Mouse (Mus musculus): ENCODE results near the gene 6720489N17Rik. TPM values are rescaled to one million over a fixed set of nuclear protein-coding genes. Genes with fewer than 3 reads are reported as not detected.
"Not testable (repeated sequence)": the region's sequence is repeated elsewhere in the genome, so short reads cannot be mapped to it uniquely, and the experiment has no call there.

The 6720489N17Rik gene
- polyA plus RNA-seq (2012; rRNA removed), result 0.19 and 0.36 TPM in 2 replicates

DNA sequence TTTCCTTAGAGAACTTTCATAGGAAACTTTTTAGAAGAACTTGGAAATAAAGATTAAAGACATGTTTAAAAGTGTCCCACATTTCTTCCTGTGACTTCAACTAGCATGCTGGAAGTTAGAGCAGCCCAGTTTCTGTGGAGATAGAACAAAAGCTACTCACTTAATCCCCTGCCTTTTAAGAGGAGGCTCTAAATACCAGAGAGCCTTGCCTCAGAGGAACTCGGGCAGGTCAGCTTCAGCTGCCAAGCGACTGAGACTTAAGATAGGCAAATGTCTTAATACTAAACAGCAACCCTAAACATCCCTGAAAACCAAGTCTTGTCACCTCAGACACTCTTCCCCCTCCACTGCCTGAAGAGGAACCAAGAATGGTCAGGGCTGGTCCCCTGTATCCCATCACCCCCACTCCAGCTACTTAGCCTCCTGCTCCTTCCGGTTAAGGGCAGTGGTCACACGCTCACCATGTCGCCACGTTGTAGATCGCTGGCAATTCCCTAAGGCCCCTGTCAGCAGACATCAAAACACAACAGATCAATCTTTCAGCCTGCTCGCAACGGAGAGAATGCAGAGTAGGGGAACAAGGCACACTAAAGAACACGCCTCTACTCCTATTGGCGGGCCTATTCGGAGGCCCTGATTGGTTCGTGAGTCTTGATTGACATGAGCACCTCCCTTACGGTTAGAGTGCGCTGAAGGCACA is at the start of gene 6720489N17Rik:
Gene 6720489N17Rik (minus strand): TSS at position 606 of the 700 bp plus-strand sequence.
- peak; percentile 76 for DNase-seq (ENCODE audit: low read depth, low spot score)
- under 1% methylated on average over 15 of the region's 15 CpGs for WGBS

- DNase-seq (ENCODE audit: low read depth, low spot score), result no peak
- 16% methylated on average over 8 of the region's 8 CpGs for WGBS
These were observed 29.4 kb upstream of the 6720489N17Rik start for GRCm38 (mm10) chr13:62653369-62653743.

DNA sequence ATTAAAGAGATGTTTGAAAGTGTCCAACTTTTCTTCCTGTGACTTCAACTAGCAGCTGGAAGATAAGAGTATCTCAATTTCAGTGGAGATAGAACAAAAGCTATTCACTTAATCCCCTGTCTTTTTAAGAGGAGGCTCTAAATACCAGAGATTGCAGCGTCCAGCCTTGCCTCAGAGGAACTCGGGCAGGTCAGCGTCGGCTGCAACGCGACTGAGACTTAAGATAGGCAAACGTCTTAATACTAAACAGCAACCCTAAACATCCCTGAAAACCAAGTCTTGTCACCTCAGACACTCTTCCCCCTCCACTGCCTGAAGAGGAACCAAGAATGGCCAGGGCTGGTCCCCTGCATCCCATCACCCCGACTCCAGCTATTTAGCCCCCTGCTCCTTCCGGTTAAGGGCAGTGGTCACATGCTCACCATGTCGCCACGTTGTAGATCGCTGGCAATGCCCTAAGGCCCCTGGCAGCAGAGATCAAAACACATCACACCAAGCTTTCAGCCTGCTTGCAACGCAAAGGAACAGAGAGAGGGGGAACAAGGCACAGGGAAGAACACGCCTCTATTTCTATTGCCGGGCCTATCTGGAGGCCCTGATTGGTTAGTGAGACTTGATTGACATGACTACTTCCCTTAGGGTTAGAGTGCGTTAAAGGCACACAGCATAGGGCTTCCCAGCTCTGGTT is 28.8 kb upstream of the 6720489N17Rik start:
- DNase-seq (ENCODE audit: low read depth, low spot score), result peak; percentile 88
- WGBS, result 0% methylated on average over 16 of the region's 16 CpGs

DNA sequence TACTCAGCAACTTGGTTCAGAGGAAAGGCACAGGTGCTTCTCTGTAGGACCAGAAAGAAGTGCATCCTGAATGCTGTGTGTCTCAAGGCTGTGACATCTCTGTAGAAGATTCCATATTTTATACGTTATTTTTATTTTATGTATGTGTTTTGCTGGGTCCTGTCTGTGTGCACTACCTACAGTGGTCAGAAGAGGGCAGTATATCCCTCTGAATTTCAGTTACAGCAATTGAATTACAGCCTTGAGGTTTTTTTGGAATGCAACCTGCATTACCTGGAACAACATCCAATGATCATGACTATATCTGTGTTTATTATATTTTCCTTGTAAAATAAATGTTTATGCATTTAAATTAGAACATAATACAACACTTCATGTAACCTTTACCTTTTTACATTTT is 3.1 kb upstream of the 6720489N17Rik start:
- WGBS, result 23% methylated on average over 1 of the region's 1 CpGs
- DNase-seq (ENCODE audit: low read depth, low spot score), result peak; percentile 2

GRCm38 (mm10) chr13:62624277-62624665 is 289 bp upstream of the 6720489N17Rik start:
- 3% methylated on average over 7 of the region's 7 CpGs for WGBS
- DNase-seq (ENCODE audit: low read depth, low spot score), result peak; percentile 1

- 97% methylated on average over 4 of the region's 4 CpGs for WGBS
- DNase-seq (ENCODE audit: low read depth, low spot score), result not testable (repeated sequence)
These were observed 6.5 kb downstream of the 6720489N17Rik start for GRCm38 (mm10) chr13:62617449-62617848.

- 96% methylated on average over 4 of the region's 6 CpGs for WGBS
- DNase-seq (ENCODE audit: low read depth, low spot score), result not testable (repeated sequence)
These were observed 52.9 kb downstream of the 6720489N17Rik start, which contains the start of gene Zfp934 for GRCm38 (mm10) chr13:62571099-62571498. Gene Zfp934 (minus strand): TSS chr13:62571199.

DNA sequence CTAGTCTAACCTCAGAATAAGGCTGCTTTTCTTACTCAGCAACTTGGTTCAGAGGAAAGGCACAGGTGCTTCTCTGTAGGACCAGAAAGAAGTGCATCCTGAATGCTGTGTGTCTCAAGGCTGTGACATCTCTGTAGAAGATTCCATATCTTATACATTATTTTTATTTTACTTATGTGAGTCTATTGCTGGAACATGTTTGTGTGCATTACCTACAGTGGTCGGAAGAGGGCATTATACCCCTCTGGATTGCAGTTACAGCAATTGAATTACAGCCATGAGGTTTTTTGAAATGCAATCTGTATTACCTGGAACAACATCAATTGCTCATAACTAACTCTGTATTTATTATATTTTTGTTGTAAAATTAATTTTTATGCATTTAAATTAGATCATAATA is 62.3 kb downstream of the 6720489N17Rik start:
- not testable (repeated sequence) for DNase-seq (ENCODE audit: low read depth, low spot score)
- 0% methylated on average over 1 of the region's 1 CpGs for WGBS

DNA sequence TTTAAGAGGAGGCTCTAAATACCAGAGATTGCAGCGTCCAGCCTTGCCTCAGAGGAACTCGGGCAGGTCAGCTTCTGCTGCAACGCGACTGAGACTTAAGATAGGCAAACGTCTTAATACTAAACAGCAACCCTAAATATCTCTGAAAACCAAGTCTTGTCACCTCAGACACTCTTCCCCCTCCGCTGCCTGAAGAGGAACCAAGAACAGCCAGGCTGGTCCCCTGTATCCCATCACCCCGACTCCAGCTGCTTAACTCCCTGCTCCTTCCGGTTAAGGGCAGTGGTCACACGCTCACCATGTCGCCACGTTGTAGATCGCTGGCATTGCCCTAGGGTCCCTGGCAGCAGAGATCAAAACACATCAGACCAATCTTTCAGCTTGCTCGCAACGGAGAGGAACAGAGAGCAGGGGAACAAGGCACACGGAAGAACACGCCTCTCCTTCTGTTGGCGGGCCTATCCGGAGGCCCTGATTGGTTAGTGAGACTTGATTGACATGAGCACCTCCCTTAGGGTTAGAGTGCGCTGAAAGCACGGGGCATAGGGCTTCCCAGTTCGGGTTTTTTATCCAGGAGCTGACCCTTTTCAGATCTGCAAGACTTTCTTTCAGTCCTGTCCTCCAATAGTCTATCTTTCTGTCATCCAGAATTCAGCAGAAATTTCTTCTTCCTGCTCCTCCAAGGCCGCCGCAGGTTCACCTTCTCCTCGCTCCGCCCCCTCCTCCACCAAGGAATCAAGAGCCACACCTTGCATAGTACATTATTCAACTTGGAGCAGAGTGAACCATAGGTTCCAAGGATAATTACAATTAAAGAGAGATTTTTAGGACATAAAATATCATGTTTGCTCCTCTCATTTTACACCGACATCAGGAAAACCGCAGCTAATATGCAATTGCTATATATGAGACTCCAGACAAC is 65.5 kb downstream of the 6720489N17Rik start, which contains the start of gene Zfp935:
Gene Zfp935 (minus strand): TSS at position 323 of the 922 bp plus-strand sequence.
- DNase-seq (ENCODE audit: low read depth, low spot score), result peak; percentile 19
- 5% methylated on average over 27 of the region's 27 CpGs for WGBS

Other genes with a start within 250 kb of the 6720489N17Rik start
- gene Gm3604, start 241.0 kb downstream of the 6720489N17Rik start, polyA plus RNA-seq (2012; rRNA removed), result 0.07 and 0.18 TPM in 2 replicates
- gene Gm49359, start 157.3 kb downstream of the 6720489N17Rik start, polyA plus RNA-seq (2012; rRNA removed), result 0.52 and 0.66 TPM in 2 replicates
- not detected in 2 replicates for gene Zfp935, start 65.7 kb downstream of the 6720489N17Rik start, polyA plus RNA-seq (2012; rRNA removed)
- gene Zfp934, start 53.0 kb downstream of the 6720489N17Rik start, polyA plus RNA-seq (2012; rRNA removed), result 1.0 and 1.3 TPM in 2 replicates
- 0.47 and 0.62 TPM in 2 replicates for gene Platr25, start 136.5 kb upstream of the 6720489N17Rik start, polyA plus RNA-seq (2012; rRNA removed)
- gene Gm5141, start 161.6 kb upstream of the 6720489N17Rik start, polyA plus RNA-seq (2012; rRNA removed), result 0.55 and 1.2 TPM in 2 replicates
- 139 and 217 TPM in 2 replicates for gene Fbp2, start 234.2 kb upstream of the 6720489N17Rik start, polyA plus RNA-seq (2012; rRNA removed)